Mouse (Mus musculus) neural tube, embryonic 13.5 days (tissue): ENCODE data around the gene Gm28363. TPM values are rescaled to one million over a fixed set of nuclear protein-coding genes. Genes with fewer than 3 reads are reported as not detected.
"Not testable (repeated sequence)": the region's sequence is repeated elsewhere in the genome, so short reads cannot be mapped to it uniquely, and the experiment has no call there.

Experiments used
- ATAC-seq: fragments of 200-750 bp; cut with Nextera tagmentation; 2 replicates; pipeline ENCODE4 v1.8.0; 2017; ENCODE audit warnings: low read depth, mild to moderate bottlenecking, moderate TSS enrichment, moderate library complexity
- H3K27ac ChIP-seq: fragments of 300-500 bp; sonication (generic); replicated peaks from 2 replicates; pipeline ENCODE4 v1.5.1; 2015; ENCODE audit warnings: moderate library complexity, mild to moderate bottlenecking, inconsistent platforms
- H3K27me3 ChIP-seq: fragments of 300-500 bp; sonication (generic); 2 replicates; pipeline ENCODE4 v1.6.1; 2015; ENCODE audit warnings: mild to moderate bottlenecking, inconsistent platforms
- H3K36me3 ChIP-seq: fragments of 300-500 bp; sonication (generic); 2 replicates; pipeline ENCODE4 v1.6.1; 2015; ENCODE audit warnings: mild to moderate bottlenecking, inconsistent platforms
- H3K4me1 ChIP-seq: fragments of 300-500 bp; sonication (generic); replicated peaks from 2 replicates; pipeline ENCODE4 v1.6.1; 2015; ENCODE audit warnings: inconsistent platforms
- H3K4me2 ChIP-seq: fragments of 300-500 bp; sonication (generic); 2 replicates; pipeline ENCODE4 v1.6.1; 2015; ENCODE audit warnings: inconsistent platforms, mild to moderate bottlenecking, moderate library complexity
- H3K4me3 ChIP-seq: fragments of 300-500 bp; sonication (generic); 2 replicates; pipeline ENCODE4 v1.5.1; 2015; ENCODE audit warnings: mild to moderate bottlenecking, inconsistent platforms
- H3K9ac ChIP-seq: fragments of 300-500 bp; sonication (generic); 2 replicates; pipeline ENCODE4 v1.6.1; 2015; ENCODE audit warnings: moderate library complexity, mild to moderate bottlenecking, inconsistent platforms
- H3K9me3 ChIP-seq: fragments of 300-500 bp; sonication (generic); 2 replicates; pipeline ENCODE4 v1.6.1; 2016; ENCODE audit warnings: inconsistent platforms
- WGBS: fragments of 180-500 bp; shearing (Covaris S2); methylation state at CpG from one replicate; pipeline ENCODE4 v1.1.7; 2015; 5-methylcytosine and 5-hydroxymethylcytosine counted together
- polyA plus RNA-seq: library from polyadenylated mRNA; unstranded; fragments of >200 nt; fragmentation: Nextera tagmentation; extraction: Ambion mirVana; gene quantifications from 2 replicates; pipeline ENCODE4 v1.2.1, GENCODE M21; 2015

The Gm28363 gene
- polyA plus RNA-seq = not detected in 2 replicates

DNA sequence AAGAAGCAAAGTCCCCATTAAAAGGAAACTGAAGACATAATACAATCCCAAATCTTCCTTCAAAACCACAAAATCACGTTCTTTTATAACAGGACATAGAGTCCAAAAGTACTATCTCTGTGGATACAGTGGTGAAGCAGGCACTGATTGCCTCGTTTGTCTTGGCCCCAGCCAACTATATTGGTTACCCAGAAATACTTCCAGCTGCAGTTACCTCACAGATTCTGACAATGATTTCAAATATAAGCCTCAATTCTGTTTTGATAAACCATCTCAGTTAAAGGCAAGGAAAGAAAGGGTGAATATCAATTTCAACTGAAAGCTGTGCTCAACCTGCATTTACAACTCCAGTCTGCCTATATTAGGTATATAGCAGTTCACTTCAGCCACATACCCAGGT is at the start of gene Gm28363:
Gene Gm28363 (plus strand): TSS at position 301 of the 400 bp plus-strand sequence.
- not testable (repeated sequence) for H3K9me3 ChIP-seq, H3K9ac ChIP-seq, H3K4me2 ChIP-seq, H3K36me3 ChIP-seq, ATAC-seq, H3K4me1 ChIP-seq, H3K27ac ChIP-seq, H3K4me3 ChIP-seq, H3K27me3 ChIP-seq
- 71% methylated on average over 2 of the region's 2 CpGs for WGBS

DNA sequence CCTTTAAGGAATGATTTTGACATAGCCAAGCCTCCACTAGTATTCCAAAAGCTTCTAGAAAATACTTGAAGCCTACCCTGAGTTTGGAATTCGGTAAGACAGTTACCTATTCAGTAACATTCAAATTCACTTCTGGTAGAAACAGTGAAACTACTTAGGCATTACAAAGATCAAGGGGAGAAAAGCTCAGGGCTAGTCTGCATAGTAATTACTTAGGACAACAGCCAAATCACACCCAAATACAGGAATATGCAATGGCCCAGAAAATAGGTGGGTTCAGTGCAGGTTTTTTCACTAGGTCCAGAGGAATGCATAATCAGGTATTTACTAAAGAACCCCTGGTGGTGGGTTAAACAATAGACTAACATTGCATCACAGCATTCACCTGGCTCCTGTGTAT is 46.7 kb upstream of the Gm28363 start:
- 66% methylated on average over 1 of the region's 1 CpGs for WGBS
- not testable (repeated sequence) for H3K9me3 ChIP-seq, H3K4me3 ChIP-seq, H3K36me3 ChIP-seq, H3K9ac ChIP-seq, H3K27ac ChIP-seq, H3K27me3 ChIP-seq, H3K4me1 ChIP-seq, H3K4me2 ChIP-seq, ATAC-seq

Other genes with a start within 250 kb of the Gm28363 start
- not detected in 2 replicates for gene B020011L13Rik, start 84.0 kb downstream of the Gm28363 start, polyA plus RNA-seq
- not detected in 2 replicates for gene Gm28360, start 132.9 kb downstream of the Gm28363 start, polyA plus RNA-seq
- gene Gm28168, start 230.9 kb downstream of the Gm28363 start, polyA plus RNA-seq = not detected in 2 replicates